Mouse (Mus musculus) kidney, adult 2 months (tissue): ENCODE results near the gene Dapp1.

ENCODE experiments used
- CTCF ChIP-seq: fragments of 200-500 bp; conservative IDR thresholded peaks from 2 replicates; pipeline ENCODE4 v1.5.1; 2011; ENCODE audit warnings: low read depth, mild to moderate bottlenecking, control low read depth, low read length, moderate library complexity, mixed read lengths; ENCODE audit not compliant: insufficient read depth, insufficient read length
- POLR2A ChIP-seq: fragments of 200-500 bp; IDR thresholded peaks from one replicate; pipeline ENCODE4 v1.6.1; 2011; ENCODE audit warnings: low read depth, low read length, control low read depth

DNA sequence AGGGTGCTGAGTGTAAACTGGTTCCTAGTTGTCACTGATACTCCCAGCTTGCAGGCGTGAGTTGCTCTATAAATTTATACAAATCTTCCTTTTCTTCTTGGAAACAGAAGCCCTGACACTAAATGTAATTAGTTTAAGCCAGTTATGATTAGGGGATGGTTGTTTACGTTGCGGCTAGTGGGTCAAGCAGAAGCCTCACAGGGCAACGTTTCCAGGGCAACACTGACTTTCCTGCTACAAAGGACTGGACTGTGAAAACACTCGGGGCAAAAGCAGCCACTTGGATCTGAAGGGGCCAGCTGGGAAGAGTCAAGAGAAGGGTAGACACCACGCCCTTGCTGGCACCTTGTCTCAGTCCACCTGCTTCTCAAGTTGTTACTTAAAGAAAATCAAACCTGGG lies 44.8 kb downstream of the Dapp1 start:
- no peak for TF ChIP-seq CTCF
- TF ChIP-seq POLR2A = no peak
